Mouse (Mus musculus) heart, embryonic 11.5 days (tissue): Measurements from ENCODE around the gene Pkp4. TPM values are rescaled to one million over a fixed set of nuclear protein-coding genes. Genes with fewer than 3 reads are reported as not detected.

ENCODE experiments used
- ATAC-seq: fragments of 200-750 bp; cut with Nextera tagmentation; replicated peaks from 2 replicates; pipeline ENCODE4 v1.8.0; 2017; ENCODE audit warnings: moderate library complexity; ENCODE audit not compliant: insufficient number of reproducible peaks, low FRiP score, low TSS enrichment
- H3K27ac ChIP-seq: fragments of 300-500 bp; sonication (generic); 2 replicates; pipeline ENCODE4 v1.5.1; 2014; ENCODE audit warnings: mild to moderate bottlenecking, low read depth, low read length
- H3K27me3 ChIP-seq: fragments of 300-500 bp; sonication (generic); 2 replicates; pipeline ENCODE4 v1.6.1; 2014; ENCODE audit warnings: mild to moderate bottlenecking, low read length, mixed read lengths; ENCODE audit not compliant: control insufficient read depth, insufficient read depth
- H3K36me3 ChIP-seq: fragments of 300-500 bp; sonication (generic); 2 replicates; pipeline ENCODE4 v1.6.1; 2014; ENCODE audit warnings: mild to moderate bottlenecking, low read length, moderate library complexity, mixed read lengths; ENCODE audit not compliant: control insufficient read depth, insufficient read depth
- H3K4me1 ChIP-seq: fragments of 300-500 bp; sonication (generic); 2 replicates; pipeline ENCODE4 v1.6.1; 2014; ENCODE audit warnings: low read length; ENCODE audit not compliant: control insufficient read depth, insufficient read depth
- H3K4me2 ChIP-seq: fragments of 300-500 bp; sonication (generic); 2 replicates; pipeline ENCODE4 v1.6.1; 2014; ENCODE audit warnings: mild to moderate bottlenecking, moderate library complexity
- H3K4me3 ChIP-seq: fragments of 300-500 bp; sonication (generic); 2 replicates; pipeline ENCODE4 v1.5.1; 2014; ENCODE audit warnings: low read depth, low read length
- H3K9ac ChIP-seq: fragments of 300-500 bp; sonication (generic); 2 replicates; pipeline ENCODE4 v1.6.1; 2014; ENCODE audit warnings: mild to moderate bottlenecking, low read depth, low read length, moderate library complexity
- H3K9me3 ChIP-seq: fragments of 300-500 bp; sonication (generic); replicated peaks from 2 replicates; pipeline ENCODE4 v1.6.1; 2016; ENCODE audit warnings: low read length; ENCODE audit not compliant: control insufficient read depth
- WGBS: fragments of 180-500 bp; shearing (Covaris S2); extraction: QIAGEN DNeasy Blood & Tissue Kit; methylation state at CpG from one replicate; pipeline ENCODE4 v1.1.7; 2014; ENCODE audit not compliant: insufficient replicate concordance; 5-methylcytosine and 5-hydroxymethylcytosine counted together
- polyA plus RNA-seq: library from polyadenylated mRNA; unstranded; fragments of >200 nt; fragmentation: Nextera tagmentation; extraction: Ambion mirVana; gene quantifications from 2 replicates; pipeline ENCODE4 v1.2.1, GENCODE M21; 2014

The Pkp4 gene
- polyA plus RNA-seq, 1 experiment from 2014 or later = 37.6 TPM

DNA sequence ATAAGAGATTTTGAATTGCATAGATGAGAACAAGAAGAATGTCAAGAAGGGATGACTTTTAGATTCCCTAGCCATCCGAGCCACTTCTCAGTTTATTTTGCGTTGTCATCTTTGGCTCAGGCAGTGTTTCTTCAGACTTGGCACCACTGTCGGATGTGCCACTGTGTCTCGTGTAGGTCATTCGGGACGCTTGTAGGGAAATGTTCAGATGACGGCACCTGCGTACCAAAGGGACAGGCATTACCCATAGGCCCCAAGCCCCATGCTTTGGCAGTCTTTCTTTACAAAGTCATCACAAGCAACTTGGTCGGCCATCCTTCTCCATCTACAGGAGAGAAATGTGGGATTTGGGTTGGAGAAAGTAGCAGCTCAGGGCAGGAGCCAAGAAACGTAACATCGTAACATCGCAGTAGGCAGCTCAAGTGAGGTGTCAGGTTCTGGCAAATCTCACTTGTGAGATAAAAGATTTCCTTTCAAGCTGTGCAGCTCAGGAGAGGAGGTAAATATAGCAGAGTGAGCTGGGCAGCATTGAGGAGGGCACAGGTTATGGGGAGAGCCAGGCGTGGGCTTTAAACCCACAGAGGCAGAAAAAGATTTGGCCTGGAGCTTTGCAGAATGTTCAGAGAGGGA, 72.8 kb downstream of the Pkp4 start:
- 67% methylated on average over 13 of the region's 13 CpGs for WGBS
- H3K9ac ChIP-seq = no peak overlapping the region

DNA sequence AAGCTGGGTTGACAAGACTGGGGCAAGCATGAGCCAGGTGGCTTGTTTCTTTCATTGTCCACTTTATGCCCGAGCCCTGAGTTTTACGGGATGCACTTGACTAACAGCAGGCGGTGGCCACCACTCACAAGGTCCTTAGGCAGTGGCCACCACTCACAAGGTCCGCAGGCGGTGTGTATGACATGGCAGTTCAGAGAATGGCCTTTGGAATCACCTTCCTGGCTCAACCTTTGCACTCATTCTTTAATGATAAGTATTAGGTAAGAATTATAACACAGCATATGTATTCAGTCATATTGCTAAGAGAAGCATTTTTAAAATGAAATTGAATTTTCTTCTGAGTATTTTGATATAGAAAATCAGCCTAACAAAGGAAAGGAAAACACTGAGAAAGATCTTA, 73.3 kb downstream of the Pkp4 start:
- Histone ChIP-seq H3K9me3 (no peaks in the 10 kb centered on the region), H3K36me3 (no peaks in the 10 kb centered on the region), H3K4me2 (no peak overlapping the region), H3K9ac (no peak overlapping the region), H3K27ac (peak overlapping the region; percentile 64; the same call in 1 of the 2 replicates), H3K4me3 (no peak overlapping the region), H3K4me1 (peaks cover 17% of the 10 kb centered on the region), H3K27me3 (no peaks in the 10 kb centered on the region)
- no peak for ATAC-seq
- WGBS = 70% methylated on average over 5 of the region's 5 CpGs

More for the DNA sequence above, 72.8 kb downstream of the Pkp4 start:
- no peaks in the 10 kb centered on the region for H3K9me3 ChIP-seq
- no peaks in the 10 kb centered on the region for H3K27me3 ChIP-seq
- no peak overlapping the region for H3K4me3 ChIP-seq
- peak overlapping the region; percentile 64; the same call in 1 of the 2 replicates for H3K27ac ChIP-seq
- no peak overlapping the region for H3K4me2 ChIP-seq
- H3K4me1 ChIP-seq = peaks cover 17% of the 10 kb centered on the region
- no peaks in the 10 kb centered on the region for H3K36me3 ChIP-seq
- no peak for ATAC-seq

DNA sequence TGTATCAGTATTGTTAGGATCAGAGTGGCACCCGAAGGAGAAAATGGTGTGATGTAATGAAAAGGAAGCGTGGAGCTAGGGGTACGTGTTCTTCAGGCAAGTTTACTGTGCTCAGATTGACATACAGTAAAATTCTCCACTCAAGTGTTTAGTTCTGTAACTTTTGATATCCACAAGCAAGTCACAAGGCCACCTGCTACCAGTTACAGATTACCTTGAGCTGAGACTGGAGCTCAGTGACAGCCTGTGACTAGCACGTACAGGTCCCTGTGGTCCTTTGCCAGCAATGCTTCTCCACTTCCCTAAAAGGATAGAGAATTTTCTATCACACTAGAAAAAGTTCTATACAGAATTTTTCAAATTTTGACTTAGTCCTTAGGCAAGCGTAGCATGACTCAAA, 73.9 kb downstream of the Pkp4 start:
- Histone ChIP-seq H3K27me3 (no peaks in the 10 kb centered on the region), H3K4me1 (peaks cover 17% of the 10 kb centered on the region), H3K4me2 (no peak overlapping the region), H3K9me3 (no peaks in the 10 kb centered on the region), H3K9ac (no peak overlapping the region), H3K36me3 (no peaks in the 10 kb centered on the region), H3K4me3 (no peak overlapping the region), H3K27ac (no peak overlapping the region)
- no peak for ATAC-seq
- 81% methylated on average over 5 of the region's 5 CpGs for WGBS

DNA sequence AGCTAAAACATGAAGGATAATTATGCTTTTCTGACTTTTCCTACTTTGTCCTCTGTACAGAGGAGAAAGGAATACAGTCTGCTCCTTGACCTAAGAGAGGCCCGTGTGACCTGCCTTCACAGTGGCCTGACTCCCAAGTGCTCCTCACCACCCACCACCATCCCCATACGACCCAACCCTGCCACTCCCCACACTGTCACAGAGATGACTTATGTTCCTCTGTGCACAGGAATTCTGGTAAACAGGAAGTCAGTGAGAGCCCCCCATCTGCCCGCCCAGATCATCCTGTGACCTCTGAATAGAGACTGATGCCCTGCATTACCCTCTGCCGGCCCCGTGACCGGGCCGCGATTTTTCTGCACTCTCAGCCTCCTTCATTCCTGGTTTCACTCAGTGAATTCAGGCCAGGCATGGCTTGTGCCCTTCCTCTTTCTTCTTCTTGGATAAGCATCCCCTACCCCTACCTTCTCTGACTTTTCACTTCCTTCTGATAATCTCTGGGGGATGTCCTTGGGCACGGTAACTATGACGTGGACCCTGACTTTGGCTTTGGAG, 79.3 kb downstream of the Pkp4 start:
- WGBS = 83% methylated on average over 10 of the region's 10 CpGs
- Histone ChIP-seq H3K9ac (no peak overlapping the region), H3K27ac (no peak overlapping the region), H3K4me3 (no peak overlapping the region), H3K27me3 (no peaks in the 10 kb centered on the region), H3K4me1 (no peaks in the 10 kb centered on the region), H3K9me3 (no peaks in the 10 kb centered on the region), H3K36me3 (no peaks in the 10 kb centered on the region; the same call in 1 of the 2 replicates), H3K4me2 (no peak overlapping the region)
- ATAC-seq = no peak

DNA sequence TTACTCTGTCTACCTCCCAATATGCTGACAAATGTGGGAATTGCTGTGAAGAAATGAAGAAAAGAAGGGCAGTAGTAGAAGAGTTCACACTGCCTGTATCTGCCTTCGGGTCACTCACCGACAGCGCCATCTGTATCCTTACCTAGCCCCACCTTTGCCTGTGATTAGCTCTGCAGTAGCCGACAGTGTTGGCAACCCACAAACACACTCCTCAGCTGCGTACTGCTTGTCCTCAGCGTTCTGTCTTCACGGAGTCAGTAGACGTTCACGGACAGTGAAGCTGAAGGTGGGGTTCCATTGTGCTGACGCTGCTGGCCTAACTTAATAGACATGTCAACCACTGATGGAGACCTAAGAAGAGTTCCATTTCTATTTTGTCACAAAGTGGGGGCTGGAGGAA, 81.5 kb downstream of the Pkp4 start:
- Histone ChIP-seq H3K36me3 (no peaks in the 10 kb centered on the region; the same call in 1 of the 2 replicates), H3K4me2 (no peak overlapping the region), H3K27ac (no peak overlapping the region), H3K27me3 (no peaks in the 10 kb centered on the region), H3K4me3 (no peak overlapping the region), H3K9me3 (no peaks in the 10 kb centered on the region), H3K9ac (no peak overlapping the region), H3K4me1 (no peaks in the 10 kb centered on the region)
- no peak for ATAC-seq
- 90% methylated on average over 10 of the region's 10 CpGs for WGBS

DNA sequence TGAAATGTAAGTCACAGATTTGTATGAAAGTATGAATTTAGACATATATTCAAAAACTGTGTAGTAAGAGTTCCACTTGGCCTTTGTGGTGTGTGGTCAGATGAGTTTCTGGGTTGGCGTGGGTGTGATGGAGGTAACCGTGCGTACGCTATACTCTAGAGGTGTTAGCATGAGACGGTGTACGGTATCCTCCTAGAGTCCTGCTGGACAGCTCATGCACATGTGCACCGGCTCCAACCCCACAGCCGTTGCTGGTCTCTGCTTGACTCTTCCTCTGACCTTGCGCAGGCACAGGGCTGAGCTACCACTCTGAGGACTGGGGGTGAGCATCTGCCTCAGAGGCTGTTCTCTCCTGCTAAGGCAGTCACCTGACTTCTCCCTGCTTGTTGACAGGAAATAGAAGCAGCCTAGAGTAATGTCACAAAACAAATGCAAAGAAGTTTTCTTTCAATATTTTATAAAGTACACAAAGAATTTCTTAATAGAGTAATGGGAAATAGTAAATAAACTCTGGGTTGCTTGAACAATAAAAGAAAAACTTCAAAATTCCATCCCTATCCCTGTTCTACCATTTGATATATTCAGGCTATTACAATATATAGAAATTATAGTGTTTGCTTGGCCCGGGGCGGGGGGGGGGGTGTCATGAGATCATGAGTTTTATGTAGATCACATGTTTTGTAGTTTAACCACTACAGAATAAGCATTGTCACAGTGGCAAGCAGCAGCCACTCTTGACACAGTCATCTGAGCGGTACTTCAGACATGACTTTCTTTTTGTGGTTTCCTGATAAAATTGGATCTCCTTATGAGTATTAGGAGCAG, 83.8 kb downstream of the Pkp4 start:
- H3K9me3 ChIP-seq = no peaks in the 10 kb centered on the region
- no peaks in the 10 kb centered on the region for H3K27me3 ChIP-seq
- no peaks in the 10 kb centered on the region; the same call in 1 of the 2 replicates for H3K36me3 ChIP-seq
- no peaks in the 10 kb centered on the region for H3K4me1 ChIP-seq
- H3K27ac ChIP-seq = no peak overlapping the region
- WGBS = 88% methylated on average over 12 of the region's 12 CpGs
- no peak overlapping the region for H3K4me2 ChIP-seq
- H3K9ac ChIP-seq = no peak overlapping the region
- H3K4me3 ChIP-seq = no peak overlapping the region
- no peak for ATAC-seq

DNA sequence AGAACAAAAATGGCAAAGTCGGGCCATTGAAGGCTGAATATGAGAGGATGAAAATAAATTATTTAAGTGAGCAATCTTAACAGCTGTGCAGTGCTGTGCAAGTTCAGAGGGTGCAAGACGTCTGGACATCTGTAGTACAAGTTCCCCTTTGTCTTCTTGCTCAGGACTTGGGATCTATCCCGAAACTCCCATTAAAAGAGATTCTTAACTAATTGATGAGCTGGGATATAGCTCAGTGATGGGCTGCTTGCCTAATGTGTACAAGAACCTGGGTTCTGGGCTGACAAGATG, 84.4 kb downstream of the Pkp4 start:
- H3K36me3 ChIP-seq = no peaks in the 10 kb centered on the region; the same call in 1 of the 2 replicates
- no peaks in the 10 kb centered on the region for H3K4me1 ChIP-seq
- no peak overlapping the region for H3K4me3 ChIP-seq
- no peak overlapping the region for H3K9ac ChIP-seq
- no peaks in the 10 kb centered on the region for H3K27me3 ChIP-seq
- WGBS = 82% methylated on average over 3 of the region's 3 CpGs
- no peak overlapping the region for H3K27ac ChIP-seq
- no peaks in the 10 kb centered on the region for H3K9me3 ChIP-seq
- H3K4me2 ChIP-seq = no peak overlapping the region
- no peak for ATAC-seq

DNA sequence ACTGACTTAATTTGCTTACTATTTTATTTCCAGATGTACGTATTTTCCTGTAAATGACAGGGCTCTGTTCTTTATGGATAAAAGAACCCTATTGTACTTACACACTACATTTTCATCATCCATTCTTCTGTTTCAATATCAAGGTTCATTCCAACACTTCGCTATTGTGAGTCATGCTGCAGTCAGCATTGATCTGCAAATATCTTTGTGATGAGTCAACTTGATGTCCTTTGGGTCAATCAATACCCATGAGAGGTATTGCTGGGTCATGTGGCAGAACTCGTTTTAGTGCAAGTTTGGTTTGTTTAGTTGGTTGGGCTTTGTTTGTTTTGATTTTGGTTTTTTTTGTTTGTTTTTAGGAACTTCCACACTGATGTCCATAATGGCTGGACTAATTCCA, 88.2 kb downstream of the Pkp4 start:
- Histone ChIP-seq H3K27ac (no peak overlapping the region), H3K4me1 (no peaks in the 10 kb centered on the region), H3K4me3 (no peak overlapping the region), H3K27me3 (no peaks in the 10 kb centered on the region), H3K36me3 (no peaks in the 10 kb centered on the region), H3K9me3 (no peaks in the 10 kb centered on the region), H3K4me2 (no peak overlapping the region), H3K9ac (no peak overlapping the region)
- no peak for ATAC-seq
- WGBS = 79% methylated on average over 3 of the region's 3 CpGs
